Mouse (Mus musculus) hindbrain, embryonic 12.5 days (tissue): ENCODE measurements at regions not wholly inside any gene's neighbourhood (a gene's known extent, or its start where the extent isn't known, plus 50 kb on each side); places are given as distances from the start of the nearest gene placed in this dataset.

Experiments
- ATAC-seq: fragments of 200-750 bp; cut with Nextera tagmentation; 2 replicates; pipeline ENCODE4 v1.8.0; 2017; ENCODE audit warnings: moderate TSS enrichment; ENCODE audit not compliant: low FRiP score
- H3K27ac ChIP-seq: fragments of 300-500 bp; sonication (generic); 2 replicates; pipeline ENCODE4 v1.5.1; 2016; ENCODE audit warnings: mild to moderate bottlenecking
- H3K27me3 ChIP-seq: fragments of 300-500 bp; sonication (generic); 2 replicates; pipeline ENCODE4 v1.6.1; 2016; ENCODE audit warnings: mild to moderate bottlenecking
- H3K36me3 ChIP-seq: fragments of 300-500 bp; sonication (generic); 2 replicates; pipeline ENCODE4 v1.6.1; 2016; ENCODE audit warnings: mild to moderate bottlenecking
- H3K4me1 ChIP-seq: fragments of 300-500 bp; sonication (generic); 2 replicates; pipeline ENCODE4 v1.6.1; 2016
- H3K4me2 ChIP-seq: fragments of 300-500 bp; sonication (generic); replicated peaks from 2 replicates; pipeline ENCODE4 v1.6.1; 2016; ENCODE audit warnings: mild to moderate bottlenecking
- H3K4me3 ChIP-seq: fragments of 300-500 bp; sonication (generic); 2 replicates; pipeline ENCODE4 v1.5.1; 2016; ENCODE audit warnings: mild to moderate bottlenecking
- H3K9ac ChIP-seq: fragments of 300-500 bp; sonication (generic); 2 replicates; pipeline ENCODE4 v1.6.1; 2016; ENCODE audit warnings: mild to moderate bottlenecking, moderate library complexity
- H3K9me3 ChIP-seq: fragments of 300-500 bp; sonication (generic); replicated peaks from 2 replicates; pipeline ENCODE4 v1.6.1; 2016; ENCODE audit warnings: mild to moderate bottlenecking
- WGBS: fragments of 180-500 bp; shearing (Covaris S2); methylation state at CpG from one replicate; pipeline ENCODE4 v1.1.7; 2016; 5-methylcytosine and 5-hydroxymethylcytosine counted together

- Histone ChIP-seq H3K9ac (no peak overlapping the region), H3K4me1 (no peaks in the 10 kb centered on the region), H3K4me3 (no peak overlapping the region), H3K27ac (no peak overlapping the region), H3K9me3 (no peaks in the 10 kb centered on the region), H3K36me3 (no peaks in the 10 kb centered on the region), H3K27me3 (no peaks in the 10 kb centered on the region), H3K4me2 (no peak overlapping the region)
- WGBS: 93% methylated on average over 4 of the region's 4 CpGs
- no peak for ATAC-seq
Measured at GRCm38 (mm10) chr3:42286471-42286870, 544.1 kb downstream of the D3Ertd751e start.

DNA sequence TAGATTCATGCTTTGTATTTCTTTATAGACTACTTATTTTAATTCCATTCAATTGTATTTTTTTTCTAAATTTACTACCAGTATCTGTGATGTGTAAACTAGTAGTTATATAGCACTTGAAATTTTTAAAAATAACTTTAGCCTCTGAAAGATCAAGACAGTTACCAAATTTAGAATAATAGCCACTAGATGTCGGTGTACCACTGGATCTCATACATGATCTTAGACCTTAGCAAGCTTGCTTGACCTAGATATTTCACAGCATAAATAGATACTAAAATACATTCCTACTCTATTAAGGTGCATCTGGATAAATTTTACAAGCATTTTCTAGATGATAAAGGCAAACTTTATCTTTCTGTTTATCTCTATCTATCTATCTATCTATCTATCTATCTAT, 570.0 kb downstream of the D3Ertd751e start:
- Histone ChIP-seq H3K27me3 (no peaks in the 10 kb centered on the region), H3K36me3 (no peaks in the 10 kb centered on the region), H3K4me3 (no peak overlapping the region), H3K4me1 (no peaks in the 10 kb centered on the region), H3K4me2 (no peak overlapping the region), H3K9ac (no peak overlapping the region), H3K9me3 (no peaks in the 10 kb centered on the region), H3K27ac (no peak overlapping the region)
- WGBS: 92% methylated on average over 1 of the region's 1 CpGs
- ATAC-seq: no peak

DNA sequence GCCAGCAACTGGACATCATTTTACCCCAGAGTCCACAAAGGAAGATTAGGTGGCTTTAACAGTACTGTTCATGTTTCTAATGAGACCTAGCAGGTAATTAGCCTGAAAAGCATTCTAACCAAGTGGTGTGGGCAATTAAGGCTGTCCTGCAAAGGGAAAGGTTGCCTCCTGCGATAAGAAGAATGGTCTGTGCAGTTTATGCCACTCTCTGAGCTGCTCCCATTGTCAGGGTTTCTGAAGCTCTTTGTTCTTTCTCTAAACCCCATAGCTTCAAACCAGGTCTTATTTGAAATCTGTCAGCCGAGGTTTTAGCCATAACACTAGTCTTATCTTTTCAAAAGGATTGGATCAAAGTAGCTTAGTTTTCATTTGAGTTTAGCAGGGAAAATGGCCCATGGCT, 585.3 kb downstream of the D3Ertd751e start:
- no peak overlapping the region for H3K4me3 ChIP-seq
- no peak overlapping the region for H3K9ac ChIP-seq
- WGBS: 60% methylated on average over 2 of the region's 2 CpGs
- H3K27ac ChIP-seq: no peak overlapping the region
- ATAC-seq: no peak
- H3K27me3 ChIP-seq: no peaks in the 10 kb centered on the region
- H3K36me3 ChIP-seq: no peaks in the 10 kb centered on the region
- H3K9me3 ChIP-seq: no peaks in the 10 kb centered on the region
- no peak overlapping the region for H3K4me2 ChIP-seq
- no peaks in the 10 kb centered on the region for H3K4me1 ChIP-seq

DNA sequence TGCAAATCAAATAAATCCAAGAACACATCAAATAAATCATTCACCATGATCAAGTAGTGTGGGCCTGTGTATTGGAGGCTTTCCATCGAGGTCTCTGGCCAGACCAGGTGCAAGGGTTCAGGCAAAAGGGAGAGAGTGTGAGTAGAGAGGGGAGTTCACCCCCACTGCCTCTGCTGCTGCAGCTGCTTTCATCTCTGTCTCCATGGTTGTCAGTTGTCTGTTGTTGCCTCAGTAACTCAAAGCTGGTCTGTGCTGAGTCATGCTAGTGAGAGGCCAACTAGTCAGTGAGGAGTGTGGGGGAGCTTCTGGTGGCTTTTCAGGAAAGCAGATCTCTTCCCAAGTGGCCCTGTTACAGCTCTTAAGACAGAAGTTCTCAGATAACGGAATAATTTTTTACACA, 600.4 kb downstream of the D3Ertd751e start:
- Histone ChIP-seq H3K4me2 (no peak overlapping the region), H3K4me1 (no peaks in the 10 kb centered on the region), H3K36me3 (no peaks in the 10 kb centered on the region), H3K27me3 (no peaks in the 10 kb centered on the region), H3K4me3 (no peak overlapping the region), H3K9me3 (no peaks in the 10 kb centered on the region), H3K27ac (no peak overlapping the region), H3K9ac (no peak overlapping the region)
- 75% methylated on average over 2 of the region's 2 CpGs for WGBS
- no peak for ATAC-seq

DNA sequence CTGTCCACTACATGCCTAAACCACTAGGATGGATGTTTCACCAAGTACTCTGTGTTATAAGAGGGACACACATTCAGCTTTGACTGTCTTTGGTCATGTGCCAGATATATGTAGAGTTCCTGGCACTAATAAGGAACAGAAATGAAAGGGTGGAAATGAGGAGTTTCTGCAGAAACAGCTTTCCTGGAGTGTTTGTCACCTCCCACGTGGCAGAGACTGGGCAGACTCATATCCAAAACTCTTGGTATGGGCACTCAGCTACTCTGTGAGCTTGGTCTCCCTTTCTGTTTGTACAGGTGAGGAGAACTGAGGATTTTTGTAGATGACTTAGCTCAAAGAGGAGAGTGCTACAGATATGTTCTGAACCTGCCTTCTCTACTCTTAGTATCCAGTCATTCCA, 634.4 kb downstream of the D3Ertd751e start:
- Histone ChIP-seq H3K4me1 (no peaks in the 10 kb centered on the region), H3K27me3 (no peaks in the 10 kb centered on the region), H3K4me3 (no peak overlapping the region), H3K36me3 (no peaks in the 10 kb centered on the region), H3K4me2 (no peak overlapping the region), H3K27ac (no peak overlapping the region), H3K9me3 (no peaks in the 10 kb centered on the region), H3K9ac (no peak overlapping the region)
- 24% methylated on average over 1 of the region's 1 CpGs for WGBS
- no peak for ATAC-seq

DNA sequence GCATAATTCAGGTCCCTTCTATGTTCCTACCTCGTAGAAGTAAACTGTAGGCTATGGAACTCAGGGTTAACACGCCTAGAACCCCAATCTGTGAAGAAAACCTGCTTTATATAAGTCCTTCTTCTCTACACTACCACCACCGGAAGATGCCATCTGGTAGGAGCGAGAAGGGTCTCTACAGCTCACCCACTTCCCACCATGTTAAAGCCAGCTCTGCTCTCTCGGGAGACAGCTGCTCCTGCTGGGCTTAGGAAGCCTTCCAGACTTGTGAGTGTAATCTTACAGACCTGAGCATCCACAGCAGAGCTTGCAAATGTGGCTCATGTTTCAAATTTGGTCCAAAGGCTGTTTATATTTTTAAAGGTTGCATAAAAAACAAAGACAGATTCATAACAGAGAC, 639.7 kb downstream of the D3Ertd751e start:
- H3K36me3 ChIP-seq: no peaks in the 10 kb centered on the region
- no peaks in the 10 kb centered on the region for H3K9me3 ChIP-seq
- H3K4me1 ChIP-seq: no peaks in the 10 kb centered on the region
- H3K27ac ChIP-seq: no peak overlapping the region
- no peak overlapping the region for H3K4me2 ChIP-seq
- H3K4me3 ChIP-seq: no peak overlapping the region
- no peak for ATAC-seq
- no peak overlapping the region for H3K9ac ChIP-seq
- no peaks in the 10 kb centered on the region for H3K27me3 ChIP-seq
- 82% methylated on average over 5 of the region's 5 CpGs for WGBS

DNA sequence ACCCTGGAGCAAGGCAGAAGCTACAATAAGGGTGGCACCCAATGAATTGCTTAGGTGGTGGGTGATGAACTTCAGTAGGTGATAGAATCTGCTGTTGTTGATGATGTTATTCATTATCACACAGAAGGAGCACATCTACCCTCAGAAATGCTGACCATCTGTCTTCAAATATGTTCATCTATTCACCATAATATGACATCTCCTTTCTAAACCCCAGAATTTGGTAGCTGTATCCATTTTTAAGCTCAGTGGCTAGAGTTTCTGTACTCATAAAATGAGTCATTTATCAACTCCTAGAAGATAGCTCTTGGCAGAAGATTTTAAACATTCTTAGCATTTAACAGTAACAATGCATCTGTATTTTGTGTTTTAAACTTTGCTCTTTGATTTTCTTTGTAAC, 660.3 kb downstream of the D3Ertd751e start:
- no peak overlapping the region for H3K4me2 ChIP-seq
- H3K36me3 ChIP-seq: no peaks in the 10 kb centered on the region
- H3K4me3 ChIP-seq: no peak overlapping the region
- no peak for ATAC-seq
- no peak overlapping the region for H3K9ac ChIP-seq
- H3K4me1 ChIP-seq: no peaks in the 10 kb centered on the region
- H3K9me3 ChIP-seq: no peaks in the 10 kb centered on the region
- no peak overlapping the region for H3K27ac ChIP-seq
- no peaks in the 10 kb centered on the region for H3K27me3 ChIP-seq

- H3K9me3 ChIP-seq: no peaks in the 10 kb centered on the region
- H3K36me3 ChIP-seq: no peaks in the 10 kb centered on the region
- no peaks in the 10 kb centered on the region for H3K4me1 ChIP-seq
- no peak overlapping the region for H3K4me2 ChIP-seq
- ATAC-seq: no peak
- H3K27ac ChIP-seq: no peak overlapping the region
- no peaks in the 10 kb centered on the region for H3K27me3 ChIP-seq
- no peak overlapping the region for H3K4me3 ChIP-seq
- 88% methylated on average over 2 of the region's 2 CpGs for WGBS
- no peak overlapping the region for H3K9ac ChIP-seq
Measured at GRCm38 (mm10) chr3:42408958-42409633, 666.7 kb downstream of the D3Ertd751e start.

GRCm38 (mm10) chr3:42427363-42427762, 685.0 kb downstream of the D3Ertd751e start:
- WGBS: 71% methylated on average over 9 of the region's 9 CpGs
- Histone ChIP-seq H3K4me1 (no peaks in the 10 kb centered on the region), H3K4me3 (no peak overlapping the region), H3K27me3 (no peaks in the 10 kb centered on the region), H3K4me2 (no peak overlapping the region), H3K9me3 (no peaks in the 10 kb centered on the region), H3K27ac (peak overlapping the region; percentile 48; the same call in 1 of the 2 replicates), H3K36me3 (no peaks in the 10 kb centered on the region), H3K9ac (no peak overlapping the region)
- ATAC-seq: peak; percentile 61

- Histone ChIP-seq H3K27me3 (no peaks in the 10 kb centered on the region), H3K9me3 (no peaks in the 10 kb centered on the region), H3K4me3 (no peak overlapping the region), H3K4me2 (no peak overlapping the region), H3K9ac (no peak overlapping the region), H3K36me3 (no peaks in the 10 kb centered on the region), H3K27ac (no peak overlapping the region), H3K4me1 (no peaks in the 10 kb centered on the region)
- ATAC-seq: no peak
- 77% methylated on average over 1 of the region's 1 CpGs for WGBS
Measured at GRCm38 (mm10) chr3:42449575-42449974, 707.2 kb downstream of the D3Ertd751e start.

DNA sequence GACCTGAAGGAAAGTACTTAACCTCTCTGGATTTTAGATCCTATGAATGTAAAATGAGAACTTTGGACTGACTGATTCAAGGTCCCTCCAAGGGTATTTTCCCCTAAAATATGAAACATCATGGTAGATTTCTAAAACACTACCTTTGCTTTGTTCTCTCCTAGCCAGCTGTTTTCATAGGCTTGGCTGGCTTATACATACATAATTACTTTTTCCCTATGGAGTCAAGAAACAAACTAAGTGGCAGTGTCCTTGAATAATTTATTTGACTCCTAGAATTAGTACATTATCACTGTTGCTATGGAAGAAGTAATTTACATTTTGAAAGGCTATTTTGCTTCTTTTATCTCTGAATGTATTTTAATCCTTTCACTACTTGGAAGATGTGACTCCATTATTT, 721.9 kb downstream of the D3Ertd751e start:
- no peak overlapping the region for H3K4me2 ChIP-seq
- no peak overlapping the region for H3K9ac ChIP-seq
- no peaks in the 10 kb centered on the region for H3K36me3 ChIP-seq
- no peaks in the 10 kb centered on the region for H3K27me3 ChIP-seq
- H3K4me3 ChIP-seq: no peak overlapping the region
- ATAC-seq: no peak
- no peak overlapping the region for H3K27ac ChIP-seq
- peaks cover 3% of the 10 kb centered on the region; the same call in 1 of the 2 replicates for H3K4me1 ChIP-seq
- no peaks in the 10 kb centered on the region for H3K9me3 ChIP-seq

DNA sequence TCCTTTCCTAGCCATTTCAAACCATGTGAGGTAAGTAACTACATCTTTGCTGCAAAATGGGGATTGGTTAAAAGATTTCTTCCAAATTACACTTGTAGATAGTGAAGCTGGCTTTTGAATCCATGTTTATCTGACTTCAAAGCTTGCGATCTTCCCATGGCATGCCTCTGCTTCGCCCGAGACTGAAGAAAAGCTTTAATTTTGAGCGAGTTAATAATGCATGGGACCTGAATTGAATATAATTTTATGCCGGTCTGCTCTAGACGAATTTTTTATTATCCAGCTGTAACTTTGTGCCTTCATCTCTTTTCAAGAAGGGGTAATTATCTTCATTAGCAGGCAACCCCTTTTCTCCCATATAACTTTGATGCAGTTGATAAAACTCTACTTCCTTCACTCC, 724.7 kb downstream of the D3Ertd751e start:
- no peak overlapping the region for H3K9ac ChIP-seq
- H3K4me1 ChIP-seq: peaks cover 3% of the 10 kb centered on the region; the same call in 1 of the 2 replicates
- no peak overlapping the region for H3K4me3 ChIP-seq
- WGBS: 79% methylated on average over 6 of the region's 6 CpGs
- H3K36me3 ChIP-seq: no peaks in the 10 kb centered on the region
- no peaks in the 10 kb centered on the region for H3K27me3 ChIP-seq
- H3K9me3 ChIP-seq: no peaks in the 10 kb centered on the region
- H3K4me2 ChIP-seq: no peak overlapping the region
- no peak for ATAC-seq
- no peak overlapping the region for H3K27ac ChIP-seq

- WGBS: 74% methylated on average over 3 of the region's 3 CpGs
- no peaks in the 10 kb centered on the region for H3K36me3 ChIP-seq
- H3K27ac ChIP-seq: no peak overlapping the region
- no peak overlapping the region for H3K9ac ChIP-seq
- no peak overlapping the region for H3K4me3 ChIP-seq
- H3K9me3 ChIP-seq: no peaks in the 10 kb centered on the region
- no peak for ATAC-seq
- no peaks in the 10 kb centered on the region for H3K27me3 ChIP-seq
- H3K4me1 ChIP-seq: no peaks in the 10 kb centered on the region
- no peak overlapping the region for H3K4me2 ChIP-seq
Measured at GRCm38 (mm10) chr3:42514922-42515593, 772.6 kb downstream of the D3Ertd751e start.
